Mouse (Mus musculus) G1E (cell line): ENCODE measurements at regions not wholly inside any gene's neighbourhood (a gene's known extent, or its start where the extent isn't known, plus 50 kb on each side); places are given as distances from the start of the nearest gene placed in this dataset.

ENCODE experiments used
- CTCF ChIP-seq: IDR thresholded peaks from 2 replicates; pipeline ENCODE4 v1.5.1; 2012; ENCODE audit warnings: low read depth, low read length, inconsistent platforms, mixed read lengths
- POLR2AphosphoS5 ChIP-seq: IDR thresholded peaks from 2 replicates; pipeline ENCODE4 v1.6.1; 2012; ENCODE audit warnings: low read depth, low read length, inconsistent platforms; ENCODE audit not compliant: insufficient replicate concordance

DNA sequence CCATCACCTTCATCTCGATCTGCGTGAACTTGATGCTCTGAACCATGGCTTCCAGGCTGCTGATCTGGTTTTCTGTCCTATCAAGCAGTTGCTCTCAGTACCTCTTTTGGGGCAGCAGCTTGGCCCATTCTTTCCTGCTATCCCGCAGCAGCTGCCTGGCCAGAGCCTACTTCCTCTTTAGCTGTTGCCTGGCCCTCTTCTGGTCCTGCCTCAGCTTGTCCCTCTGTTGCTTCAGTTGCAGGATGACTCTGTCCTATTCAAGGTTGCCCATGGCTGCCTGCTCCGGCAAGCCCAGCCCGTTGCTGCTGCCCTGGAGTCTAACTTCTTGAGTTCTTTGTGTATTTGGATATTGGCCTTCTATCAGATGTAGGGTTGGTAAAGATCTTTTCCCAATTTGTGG lies 188.0 kb downstream of the Gpd2 start:
- TF ChIP-seq CTCF = no peak
- no peak for TF ChIP-seq POLR2AphosphoS5
